8 mouse cellular contexts compared by ENCODE assay signal in the genomic region with DNA sequence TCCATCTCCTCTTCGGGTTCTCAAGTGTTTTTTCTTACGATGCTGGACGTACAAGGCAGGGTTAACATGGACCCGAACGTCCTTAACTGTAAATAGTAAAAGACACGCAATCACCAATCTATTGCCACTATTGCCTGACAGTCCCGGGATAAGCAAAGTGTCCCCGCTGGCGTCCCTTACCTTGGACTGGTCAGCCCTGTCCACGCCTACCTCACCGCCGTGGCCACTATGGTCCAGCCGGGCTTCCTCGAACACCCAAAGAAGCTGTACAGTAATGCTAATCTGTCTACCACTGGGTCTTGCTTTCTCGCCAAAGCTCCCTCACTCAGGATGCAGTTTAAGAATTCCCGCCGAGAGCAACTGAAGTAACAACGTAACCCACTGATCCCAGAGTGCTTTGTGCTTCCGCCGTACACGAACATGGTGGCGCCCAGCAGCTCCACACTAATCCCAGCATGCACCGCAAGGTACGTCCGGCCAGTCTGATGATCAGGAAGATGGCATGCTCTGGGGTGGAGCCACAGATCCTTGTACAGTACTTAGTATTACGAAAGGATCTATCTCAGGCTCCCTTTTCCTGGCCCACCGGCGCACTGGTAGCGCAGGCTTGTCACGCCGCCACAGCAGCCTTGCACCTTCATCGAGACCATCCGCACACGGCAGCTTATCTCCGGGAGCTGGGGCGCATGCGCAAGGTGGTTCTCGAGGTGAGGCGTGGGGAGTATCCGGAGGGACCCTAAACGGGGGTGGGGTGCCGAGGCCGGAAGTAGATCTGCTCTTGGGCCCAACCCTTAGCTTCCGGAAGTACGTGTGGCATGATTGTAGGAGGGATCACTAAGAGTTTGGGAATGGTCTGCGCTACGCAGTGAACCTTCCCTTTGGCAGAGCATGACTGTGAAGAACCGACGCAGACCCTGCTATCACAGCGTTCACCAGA. TPM values are rescaled to one million over a fixed set of nuclear protein-coding genes. Genes with fewer than 3 reads are reported as not detected.
DNase-seq lines count a peak whose midpoint lies in the region; ATAC-seq lines count a peak whose summit lies in the region.

Ptrhd1 (plus strand) TSS at position 456 of the 937 bp plus-strand sequence.
Cenpo (minus strand) TSS at position 723 of the 937 bp plus-strand sequence.

- peak within 1 kb of the TSS; percentile 71 for H3K9ac ChIP-seq in hindbrain, embryonic 12.5 days

- peak within 1 kb of the TSS; percentile 95 for H3K27ac ChIP-seq in hindbrain, embryonic 12.5 days

- peaks cover 11% of the 10 kb centered on the region for H3K4me1 ChIP-seq in hindbrain, embryonic 12.5 days

- DNase-seq in NIH3T3 (ENCODE audit: low read depth) = peak; percentile 96
- peak; percentile 96 to 97 for DNase-seq in cerebellum, postnatal 10 days
- DNase-seq in frontal cortex, postnatal 10 days (ENCODE audit: low spot score in 2 of 2) = peak; percentile 92 to 94
- peak; percentile 97 to 99 for DNase-seq in layer of hippocampus, postnatal 14 days (ENCODE audit: low spot score in 2 of 2)
- DNase-seq in lung, postnatal 14 days = peak; percentile 95
- peak; percentile 90 for DNase-seq in retina, adult 2 months (ENCODE audit: low read depth, low spot score)
- DNase-seq in thymus, postnatal 36 days = peak; percentile 94 to 95

- H3K4me2 ChIP-seq in hindbrain, embryonic 12.5 days (replicated peaks) = peak within 1 kb of the TSS; percentile 67

- peak within 1 kb of the TSS; percentile 71 for H3K4me3 ChIP-seq in hindbrain, embryonic 12.5 days

- no peaks in the 10 kb centered on the region for H3K9me3 ChIP-seq in hindbrain, embryonic 12.5 days (replicated peaks)

- ATAC-seq in hindbrain, embryonic 12.5 days (ENCODE audit: low FRiP score) = peak; percentile 99

- H3K27me3 ChIP-seq in hindbrain, embryonic 12.5 days = no peaks in the 10 kb centered on the region

- under 1% methylated on average over 50 of the region's 50 CpGs for WGBS in hindbrain, embryonic 12.5 days

- peaks cover 12% of the 10 kb centered on the region for H3K36me3 ChIP-seq in hindbrain, embryonic 12.5 days

RNA-seq across cellular contexts. Expression of gene Ptrhd1, which starts in this region (rescaled TPM):
- polyA plus RNA-seq in hindbrain, embryonic 12.5 days (2016; fragmentation: Nextera tagmentation; extraction: Ambion mirVana) = 4.7 and 6.2 TPM in 2 replicates
- 1 to 10 TPM; 9.8 to 9.9 TPM for total RNA-seq in layer of hippocampus, postnatal 14 days (2021)

RNA-seq across cellular contexts. Expression of gene Cenpo, which starts in this region (rescaled TPM):
- polyA plus RNA-seq in hindbrain, embryonic 12.5 days (2016; fragmentation: Nextera tagmentation; extraction: Ambion mirVana) = 14.8 and 15.3 TPM in 2 replicates
- 1 to 10 TPM; 4.1 to 4.9 TPM for total RNA-seq in layer of hippocampus, postnatal 14 days (2021)

Comparison
In these comparisons a context has a peak if more than half of its experiments do, and no peak if none do; other contexts are left out.
1. Peak in every context shown above with its lines: DNase-seq, ATAC-seq, H3K4me3 ChIP-seq and H3K27ac ChIP-seq.